Mouse (Mus musculus) Patski (cell line): Measurements from ENCODE around the gene Bcdin3d. TPM values are rescaled to one million over a fixed set of nuclear protein-coding genes. Genes with fewer than 3 reads are reported as not detected.

Experiments
- ATAC-seq: fragments of 100-300 bp; one replicate; pipeline ENCODE4 v1.8.0; 2021
- CTCF ChIA-PET: fragments of 350-600 bp; sonication (Branson Sonifier 250); formaldehyde crosslinking; loops from one replicate; lab custom pipeline; 2022; ENCODE audit warnings: inconsistent platforms; lab: Charles Lee
- POLR2A ChIA-PET: fragments of 350-600 bp; sonication (Branson Sonifier 250); formaldehyde crosslinking; loops from one replicate; lab custom pipeline; 2022; ENCODE audit warnings: antibody characterized with exemption, inconsistent platforms; lab: Charles Lee
- DNase-seq: peaks from one replicate; pipeline ENCODE4 v3.0.0-alpha.2; 2011; ENCODE audit warnings: low read depth, low spot score
- H3K27me3 ChIP-seq: fragments of 371-371 bp; one replicate; pipeline ENCODE4 v1.5.1; 2021
- CTCF ChIP-seq: fragments of 100-300 bp; IDR thresholded peaks from one replicate; pipeline ENCODE4 v1.5.1; 2021
- in situ Hi-C: fragments of 300-500 bp; cut with MboI; formaldehyde crosslinking; loops from 3 replicates; pipeline ENCODE4 v1.11.1; 2018; ENCODE audit warnings: low pct_unique_long_range_greater_than_20kb, mixed read lengths
- polyA plus RNA-seq: library from polyadenylated mRNA; unstranded; gene quantifications from one replicate; pipeline ENCODE4 v1.2.3, GENCODE M21; 2021

The Bcdin3d gene
- polyA plus RNA-seq, 1 experiment from 2014 or later: 9.3 TPM

DNA sequence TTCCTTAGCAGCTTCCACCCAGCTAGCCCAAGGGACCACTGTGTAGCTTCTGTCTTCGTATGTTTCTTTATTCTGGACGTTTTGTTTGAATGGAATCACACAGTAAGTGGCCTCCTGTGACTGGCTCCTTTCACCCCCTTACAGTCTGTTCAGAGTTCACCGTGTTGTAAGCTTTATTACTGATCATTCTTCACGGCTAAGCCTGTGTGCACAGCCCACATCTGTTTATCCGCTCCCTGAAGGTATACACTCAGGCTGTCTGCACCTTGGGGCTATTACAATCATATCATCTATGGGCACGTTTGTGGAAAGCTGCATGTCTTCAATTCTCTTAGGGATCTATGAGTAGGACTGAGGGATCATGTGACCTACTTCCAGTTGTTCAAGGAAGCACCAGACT, 29.0 kb downstream of the Bcdin3d start:
- POLR2A ChIA-PET: no interaction called here
- in situ Hi-C loops: no loop called here

GRCm38 (mm10) chr15:99442358-99442757, 32.2 kb downstream of the Bcdin3d start:
- no peak for DNase-seq
- ChIA-PET POLR2A (interaction anchor here (1.2 kb wide), 1 partner anchor 12 kb away, joined by 3 read pairs; no protein-coding TSS in a partner anchor), CTCF (no interaction called here)
- in situ Hi-C loops: no loop called here
- H3K27me3 ChIP-seq: no peaks in the 10 kb centered on the region
- no peak for ATAC-seq
- TF ChIP-seq CTCF: no peak

More for the DNA sequence above, 29.0 kb downstream of the Bcdin3d start:
- no peak for DNase-seq
- no peak for TF ChIP-seq CTCF
- H3K27me3 ChIP-seq: no peaks in the 10 kb centered on the region
- CTCF ChIA-PET: interaction anchor here (1.2 kb wide), 1 partner anchor 15 kb away, joined by 3 read pairs; no protein-coding TSS in a partner anchor
- ATAC-seq: no peak

DNA sequence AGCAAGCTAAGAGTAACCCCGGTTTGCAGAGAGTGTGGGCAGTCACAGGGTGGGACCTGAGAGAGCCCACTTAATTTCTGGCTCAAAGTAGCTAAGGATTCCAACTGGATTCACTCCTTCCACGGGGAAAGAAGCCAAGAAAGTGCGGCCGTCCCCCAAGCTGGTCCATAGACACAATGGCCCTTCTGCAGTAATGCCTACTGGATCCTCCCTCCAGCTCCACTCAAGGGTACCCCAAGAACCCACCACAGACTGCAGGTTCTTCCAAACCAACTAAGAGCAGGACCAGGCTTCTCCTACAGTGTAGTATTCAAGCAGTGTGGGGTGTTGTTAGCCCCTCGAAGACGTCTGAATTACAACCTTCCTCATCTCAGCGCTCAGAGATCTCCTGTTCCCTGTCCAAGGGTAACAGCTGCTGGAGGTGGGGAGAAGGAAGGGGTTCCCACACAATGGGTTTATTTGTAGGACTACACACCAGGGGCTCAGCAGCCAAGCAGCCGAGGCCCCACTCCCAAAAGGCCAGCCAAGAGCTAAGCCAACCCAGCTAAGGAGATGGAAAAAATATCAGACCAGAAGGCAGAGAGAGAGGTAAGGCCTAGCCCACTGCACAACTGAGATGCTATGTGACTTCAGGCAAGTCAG, 33.6 kb downstream of the Bcdin3d start:
- CTCF ChIA-PET: interaction anchor here (1.2 kb wide), 1 partner anchor 24 kb away, joined by 3 read pairs; no protein-coding TSS in a partner anchor
- DNase-seq (no peak), ATAC-seq (no peak)
- POLR2A ChIA-PET: interaction anchor here (0.7 kb wide), 2 partner anchors 9 to 17 kb away, joined by 3 to 4 read pairs; no protein-coding TSS in a partner anchor
- TF ChIP-seq CTCF: no peak
- no peaks in the 10 kb centered on the region for H3K27me3 ChIP-seq
- in situ Hi-C loops: no loop called here

DNA sequence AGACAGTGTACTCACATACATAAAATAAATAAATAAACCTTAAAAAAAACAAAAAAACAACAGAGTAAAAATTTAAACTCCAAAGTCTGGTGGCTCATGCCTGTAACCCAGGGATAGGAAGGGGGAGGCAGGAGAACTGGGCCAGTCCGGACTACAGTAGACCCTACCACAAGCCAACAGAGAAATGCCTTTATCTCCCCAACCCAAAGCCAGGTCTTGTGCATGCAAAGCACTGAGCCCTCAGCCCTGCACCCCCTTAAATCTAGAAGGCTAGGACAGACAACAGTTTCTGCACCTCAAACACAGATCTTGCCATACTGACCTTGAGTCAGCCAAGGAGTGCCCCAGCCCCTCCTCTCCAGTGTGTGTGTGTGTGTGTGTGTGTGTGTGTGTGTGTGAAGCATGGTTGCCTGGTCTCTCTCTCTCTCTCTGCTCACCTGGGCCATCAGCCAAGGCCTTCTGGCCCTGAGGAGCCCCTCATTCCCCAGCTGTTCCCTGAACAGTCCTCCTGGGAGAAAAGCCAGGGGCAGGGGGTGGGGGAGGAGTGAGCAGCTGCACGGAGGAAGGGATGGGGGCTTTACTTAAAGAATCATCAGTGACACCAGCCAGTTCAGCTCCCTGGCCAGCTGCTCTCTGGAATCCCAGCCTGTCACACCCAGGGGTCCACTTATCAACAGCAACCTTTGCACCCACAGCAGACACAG, 34.3 kb downstream of the Bcdin3d start:
- no peaks in the 10 kb centered on the region for H3K27me3 ChIP-seq
- no peak for TF ChIP-seq CTCF
- in situ Hi-C loops: no loop called here
- no peak for DNase-seq
- no peak for ATAC-seq
- ChIA-PET CTCF (interaction anchor here (1.2 kb wide), 1 partner anchor 23 kb away, joined by 3 read pairs; no protein-coding TSS in a partner anchor), POLR2A (interaction anchor here (0.7 kb wide), 2 partner anchors 10 to 18 kb away, joined by 3 to 4 read pairs; no protein-coding TSS in a partner anchor)

DNA sequence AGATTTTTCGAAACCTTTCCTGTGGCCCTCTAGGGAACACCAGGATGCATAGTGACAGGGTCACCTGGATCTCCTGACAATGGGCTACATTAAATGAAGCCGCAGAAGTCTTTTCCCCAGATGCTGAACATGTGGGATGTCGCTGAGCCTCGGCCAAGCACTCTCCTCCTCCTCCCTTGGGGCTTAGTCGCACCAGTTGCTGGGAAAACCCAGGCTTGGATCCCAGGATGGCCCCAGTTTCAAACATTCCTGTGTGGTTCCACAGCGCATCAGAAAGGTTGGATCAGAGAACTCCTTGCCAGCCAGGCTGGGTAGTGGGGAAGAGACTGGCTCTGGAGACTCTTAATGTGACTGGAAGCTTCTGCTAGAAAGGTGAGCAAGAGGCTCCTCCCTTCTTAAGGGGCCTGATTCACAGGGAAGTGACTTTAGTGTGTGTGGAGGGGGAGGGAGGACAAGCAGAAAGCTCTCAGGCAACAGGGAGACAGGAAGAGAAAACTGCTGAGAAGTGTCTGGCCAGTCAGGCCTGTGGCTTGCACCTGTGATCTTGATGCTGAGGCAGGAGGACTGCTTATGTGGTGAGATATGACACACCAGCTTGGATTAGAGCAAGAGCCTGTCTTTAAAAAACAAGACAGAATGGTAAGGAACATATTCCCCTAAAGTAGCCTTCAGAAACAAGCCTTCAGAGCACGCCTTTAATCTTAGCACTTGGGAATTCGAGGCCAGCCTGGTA, 35.4 kb downstream of the Bcdin3d start:
- CTCF ChIA-PET: interaction anchor here (1.9 kb wide), 1 partner anchor 23 kb away, joined by 8 read pairs; no protein-coding TSS in a partner anchor
- DNase-seq (no peak), ATAC-seq (no peak)
- POLR2A ChIA-PET: interaction anchor here (0.7 kb wide), 1 partner anchor 140 kb away, joined by 3 read pairs; no protein-coding TSS in a partner anchor
- in situ Hi-C loops: no loop called here
- no peaks in the 10 kb centered on the region for H3K27me3 ChIP-seq
- no peak for TF ChIP-seq CTCF

- no peak for DNase-seq
- ATAC-seq: no peak
- ChIA-PET CTCF (interaction anchor here (0.9 kb wide), 1 partner anchor 17 kb away, joined by 4 read pairs; no protein-coding TSS in a partner anchor), POLR2A (interaction anchor here (0.5 kb wide), 1 partner anchor 31 kb away, joined by 3 read pairs; no protein-coding TSS in a partner anchor)
- H3K27me3 ChIP-seq: no peaks in the 10 kb centered on the region
- in situ Hi-C loops: no loop called here
- no peak for TF ChIP-seq CTCF
Measured at GRCm38 (mm10) chr15:99433913-99434312, 40.6 kb downstream of the Bcdin3d start.

GRCm38 (mm10) chr15:99433081-99433718, 41.3 kb downstream of the Bcdin3d start:
- ATAC-seq: no peak
- TF ChIP-seq CTCF: no peak
- in situ Hi-C loops: no loop called here
- ChIA-PET POLR2A (interaction anchor here (0.7 to 1.0 kb wide), 2 partner anchors 17 to 38 kb away, joined by 3 read pairs; no protein-coding TSS in a partner anchor), CTCF (interaction anchor here (1.0 kb wide), 1 partner anchor 37 kb away, joined by 3 read pairs; no protein-coding TSS in a partner anchor)
- H3K27me3 ChIP-seq: no peaks in the 10 kb centered on the region
- DNase-seq: no peak

GRCm38 (mm10) chr15:99431967-99432366, 42.6 kb downstream of the Bcdin3d start:
- ATAC-seq: no peak
- CTCF ChIA-PET: interaction anchor here (1.0 kb wide), 1 partner anchor 38 kb away, joined by 3 read pairs; no protein-coding TSS in a partner anchor
- no peak for DNase-seq
- in situ Hi-C loops: no loop called here
- no peaks in the 10 kb centered on the region for H3K27me3 ChIP-seq
- POLR2A ChIA-PET: interaction anchor here (1.0 kb wide), 1 partner anchor 15 kb away, joined by 3 read pairs; no protein-coding TSS in a partner anchor
- TF ChIP-seq CTCF: no peak

- in situ Hi-C loops: no loop called here
- no peak for TF ChIP-seq CTCF
- ChIA-PET CTCF (no interaction called here), POLR2A (no interaction called here)
- no peak for DNase-seq
- H3K27me3 ChIP-seq: no peaks in the 10 kb centered on the region
- ATAC-seq: no peak
Measured at GRCm38 (mm10) chr15:99431504-99431903, 43.0 kb downstream of the Bcdin3d start.
